Mouse (Mus musculus) embryonic facial prominence, embryonic 12.5 days (tissue): ENCODE measurements around the gene Myl9. TPM values are rescaled to one million over a fixed set of nuclear protein-coding genes. Genes with fewer than 3 reads are reported as not detected.

Source experiments
- ATAC-seq: fragments of 200-750 bp; cut with Nextera tagmentation; 2 replicates; pipeline ENCODE4 v1.8.0; 2017; ENCODE audit not compliant: insufficient number of reproducible peaks, insufficient read depth, low FRiP score, low TSS enrichment
- H3K27ac ChIP-seq: fragments of 300-500 bp; sonication (generic); 2 replicates; pipeline ENCODE4 v1.5.1; 2016; ENCODE audit warnings: mild to moderate bottlenecking
- H3K27me3 ChIP-seq: fragments of 300-500 bp; sonication (generic); 2 replicates; pipeline ENCODE4 v1.6.1; 2016; ENCODE audit warnings: mild to moderate bottlenecking, moderate library complexity
- H3K36me3 ChIP-seq: fragments of 300-500 bp; sonication (generic); 2 replicates; pipeline ENCODE4 v1.6.1; 2016; ENCODE audit warnings: mild to moderate bottlenecking
- H3K4me1 ChIP-seq: fragments of 300-500 bp; sonication (generic); 2 replicates; pipeline ENCODE4 v1.6.1; 2016
- H3K4me2 ChIP-seq: fragments of 300-500 bp; sonication (generic); replicated peaks from 2 replicates; pipeline ENCODE4 v1.6.1; 2016; ENCODE audit warnings: mild to moderate bottlenecking, moderate library complexity
- H3K4me3 ChIP-seq: fragments of 300-500 bp; sonication (generic); 2 replicates; pipeline ENCODE4 v1.5.1; 2016; ENCODE audit warnings: mild to moderate bottlenecking
- H3K9ac ChIP-seq: fragments of 300-500 bp; sonication (generic); 2 replicates; pipeline ENCODE4 v1.6.1; 2016; ENCODE audit warnings: mild to moderate bottlenecking, moderate library complexity
- H3K9me3 ChIP-seq: fragments of 300-500 bp; sonication (generic); 2 replicates; pipeline ENCODE4 v1.6.1; 2016; ENCODE audit warnings: mild to moderate bottlenecking, moderate library complexity
- WGBS: fragments of 180-500 bp; shearing (Covaris S2); methylation state at CpG from one replicate; pipeline ENCODE4 v1.1.7; 2016; 5-methylcytosine and 5-hydroxymethylcytosine counted together
- polyA plus RNA-seq: library from polyadenylated mRNA; unstranded; fragments of >200 nt; fragmentation: Nextera tagmentation; extraction: Ambion mirVana; gene quantifications from 2 replicates; pipeline ENCODE4 v1.2.1, GENCODE M21; 2016

Gene Myl9
- polyA plus RNA-seq, 1 experiment from 2014 or later = 182 TPM

DNA sequence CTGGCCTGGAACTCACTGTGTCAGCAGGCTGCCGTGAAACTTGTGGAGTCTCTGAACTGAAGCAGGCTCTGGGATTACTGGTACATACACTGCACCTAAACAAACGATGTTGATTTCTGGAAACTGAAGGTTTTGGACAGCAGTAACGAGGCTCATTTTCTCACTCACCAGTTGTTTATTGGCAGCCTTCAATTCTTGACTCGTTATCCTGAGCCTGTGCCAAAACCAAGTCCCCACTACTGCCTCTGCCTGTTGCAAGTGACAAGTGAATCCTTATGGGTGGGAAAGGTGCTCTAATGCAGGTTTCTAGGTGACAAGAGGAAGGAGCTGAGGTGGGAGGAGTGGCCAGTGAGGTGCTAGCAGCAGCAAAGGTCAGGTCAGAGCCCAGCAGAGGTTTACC is 33.2 kb upstream of the Myl9 start:
- H3K36me3 ChIP-seq = peaks cover 24% of the 10 kb centered on the region
- H3K27me3 ChIP-seq = no peaks in the 10 kb centered on the region
- no peak overlapping the region for H3K27ac ChIP-seq
- WGBS = 60% methylated on average over 4 of the region's 4 CpGs
- peaks cover 16% of the 10 kb centered on the region; the same call in 1 of the 2 replicates for H3K4me1 ChIP-seq
- ATAC-seq = no peak
- no peak overlapping the region for H3K4me2 ChIP-seq
- H3K9me3 ChIP-seq = no peaks in the 10 kb centered on the region
- no peak overlapping the region for H3K4me3 ChIP-seq
- H3K9ac ChIP-seq = no peak overlapping the region

- 77% methylated on average over 3 of the region's 3 CpGs for WGBS
- Histone ChIP-seq H3K4me3 (no peak overlapping the region), H3K36me3 (peaks cover 37% of the 10 kb centered on the region), H3K27ac (no peak overlapping the region), H3K9me3 (no peaks in the 10 kb centered on the region), H3K27me3 (no peaks in the 10 kb centered on the region), H3K4me2 (no peak overlapping the region), H3K9ac (no peak overlapping the region), H3K4me1 (peaks cover 12% of the 10 kb centered on the region; the same call in 1 of the 2 replicates)
- ATAC-seq = no peak
Measured at GRCm38 (mm10) chr2:156743248-156743647, 32.0 kb upstream of the Myl9 start.

DNA sequence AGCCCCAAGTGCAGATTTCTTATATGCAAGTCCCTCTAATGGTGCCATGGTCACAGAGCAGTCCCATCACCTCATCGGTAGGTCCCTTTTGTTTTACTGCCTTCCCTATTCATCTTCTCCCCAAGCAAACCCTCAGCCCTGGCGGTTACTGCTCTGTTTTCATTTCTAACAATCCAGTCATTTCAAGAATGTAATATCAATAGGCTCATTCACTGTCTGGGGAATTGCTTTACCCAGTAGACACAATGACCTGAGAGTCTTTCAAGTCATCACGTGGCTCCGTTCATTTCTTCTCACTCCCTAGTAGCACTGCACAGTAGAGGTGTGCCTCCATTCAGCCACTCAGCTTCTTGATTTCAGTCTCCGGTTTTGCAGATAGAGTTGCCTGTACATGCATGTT is 30.8 kb upstream of the Myl9 start:
- H3K9me3 ChIP-seq = no peaks in the 10 kb centered on the region
- no peak for ATAC-seq
- H3K4me1 ChIP-seq = peaks cover 11% of the 10 kb centered on the region; the same call in 1 of the 2 replicates
- H3K27me3 ChIP-seq = no peaks in the 10 kb centered on the region
- H3K27ac ChIP-seq = no peak overlapping the region
- no peak overlapping the region for H3K4me2 ChIP-seq
- 79% methylated on average over 5 of the region's 5 CpGs for WGBS
- H3K4me3 ChIP-seq = no peak overlapping the region
- no peak overlapping the region for H3K9ac ChIP-seq
- H3K36me3 ChIP-seq = peaks cover 49% of the 10 kb centered on the region

DNA sequence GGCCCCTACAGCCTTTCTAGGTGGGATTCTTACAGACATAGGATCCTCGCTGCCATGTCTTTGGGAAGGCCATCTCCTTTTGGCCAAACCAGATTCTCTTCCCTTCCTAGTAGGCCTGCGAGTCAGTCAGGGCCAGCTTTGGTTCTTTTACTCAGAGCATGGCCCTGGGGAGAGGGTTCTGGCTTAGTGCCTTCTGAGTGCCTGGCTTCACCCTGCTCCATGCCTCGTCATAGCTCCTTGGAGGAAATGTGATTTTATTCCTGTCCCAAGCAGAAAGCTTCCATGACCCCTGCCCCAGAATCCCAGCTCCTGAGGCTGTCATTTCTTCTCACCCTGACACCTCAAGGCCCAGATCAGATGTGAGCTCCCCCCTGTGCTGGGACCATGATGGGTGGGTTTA is 27.9 kb upstream of the Myl9 start:
- no peak overlapping the region for H3K9ac ChIP-seq
- H3K4me2 ChIP-seq = no peak overlapping the region
- H3K27me3 ChIP-seq = no peaks in the 10 kb centered on the region
- ATAC-seq = no peak
- H3K36me3 ChIP-seq = peaks cover 71% of the 10 kb centered on the region
- H3K4me1 ChIP-seq = peaks cover under 1% of the 10 kb centered on the region; the same call in 1 of the 2 replicates
- WGBS = 87% methylated on average over 3 of the region's 3 CpGs
- H3K27ac ChIP-seq = no peak overlapping the region
- H3K4me3 ChIP-seq = no peak overlapping the region
- H3K9me3 ChIP-seq = no peaks in the 10 kb centered on the region

DNA sequence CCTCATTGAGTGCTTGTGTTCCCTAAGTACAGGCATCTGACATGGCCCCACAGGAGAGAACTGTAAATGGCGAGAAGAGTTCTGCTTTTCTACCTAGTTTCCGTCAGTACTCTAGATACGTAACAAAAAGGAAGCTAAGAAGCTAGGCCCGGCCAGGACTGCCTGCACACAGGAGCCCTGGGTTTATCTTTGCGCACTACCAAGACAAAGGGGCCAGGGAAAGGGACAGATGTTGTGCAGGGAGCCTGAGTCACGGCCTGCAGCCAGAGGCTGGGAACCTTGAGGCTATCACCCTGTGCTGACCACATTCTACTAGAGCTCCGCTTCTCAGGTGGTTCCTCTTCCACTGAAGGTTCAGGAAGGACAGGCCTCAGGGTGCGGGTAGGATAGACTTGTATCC is 25.5 kb upstream of the Myl9 start:
- H3K4me3 ChIP-seq = no peak overlapping the region
- ATAC-seq = no peak
- peaks cover 88% of the 10 kb centered on the region for H3K36me3 ChIP-seq
- H3K4me2 ChIP-seq = no peak overlapping the region
- no peak overlapping the region for H3K27ac ChIP-seq
- H3K27me3 ChIP-seq = no peaks in the 10 kb centered on the region
- no peaks in the 10 kb centered on the region for H3K4me1 ChIP-seq
- H3K9ac ChIP-seq = no peak overlapping the region
- H3K9me3 ChIP-seq = no peaks in the 10 kb centered on the region
- WGBS = 90% methylated on average over 8 of the region's 8 CpGs

GRCm38 (mm10) chr2:156756937-156757336 is 18.3 kb upstream of the Myl9 start:
- no peak overlapping the region for H3K4me3 ChIP-seq
- H3K27ac ChIP-seq = no peak overlapping the region
- WGBS = 95% methylated on average over 9 of the region's 9 CpGs
- H3K9ac ChIP-seq = no peak overlapping the region
- peaks cover 93% of the 10 kb centered on the region for H3K36me3 ChIP-seq
- H3K4me1 ChIP-seq = no peaks in the 10 kb centered on the region
- peaks cover 9% of the 10 kb centered on the region; the same call in 1 of the 2 replicates for H3K9me3 ChIP-seq
- no peak overlapping the region for H3K4me2 ChIP-seq
- ATAC-seq = no peak
- no peaks in the 10 kb centered on the region for H3K27me3 ChIP-seq

GRCm38 (mm10) chr2:156760843-156761505 is 14.2 kb upstream of the Myl9 start:
- 86% methylated on average over 5 of the region's 5 CpGs for WGBS
- Histone ChIP-seq H3K27me3 (no peaks in the 10 kb centered on the region), H3K4me3 (no peak overlapping the region), H3K36me3 (peaks cover 87% of the 10 kb centered on the region), H3K9me3 (peaks cover 9% of the 10 kb centered on the region; the same call in 1 of the 2 replicates), H3K4me2 (no peak overlapping the region), H3K4me1 (0 out of 2 replicates have a peak, but pooled peaks cover 2% of the 10 kb centered on the region), H3K9ac (no peak overlapping the region), H3K27ac (no peak overlapping the region)
- ATAC-seq = no peak

- Histone ChIP-seq H3K27ac (no peak overlapping the region), H3K9ac (no peak overlapping the region), H3K4me1 (0 out of 2 replicates have a peak, but pooled peaks cover 6% of the 10 kb centered on the region), H3K9me3 (peaks cover 9% of the 10 kb centered on the region; the same call in 1 of the 2 replicates), H3K36me3 (peaks cover 80% of the 10 kb centered on the region), H3K27me3 (no peaks in the 10 kb centered on the region), H3K4me2 (no peak overlapping the region), H3K4me3 (no peak overlapping the region)
- 94% methylated on average over 17 of the region's 17 CpGs for WGBS
- no peak for ATAC-seq
Measured at GRCm38 (mm10) chr2:156761521-156762278, 13.5 kb upstream of the Myl9 start.

DNA sequence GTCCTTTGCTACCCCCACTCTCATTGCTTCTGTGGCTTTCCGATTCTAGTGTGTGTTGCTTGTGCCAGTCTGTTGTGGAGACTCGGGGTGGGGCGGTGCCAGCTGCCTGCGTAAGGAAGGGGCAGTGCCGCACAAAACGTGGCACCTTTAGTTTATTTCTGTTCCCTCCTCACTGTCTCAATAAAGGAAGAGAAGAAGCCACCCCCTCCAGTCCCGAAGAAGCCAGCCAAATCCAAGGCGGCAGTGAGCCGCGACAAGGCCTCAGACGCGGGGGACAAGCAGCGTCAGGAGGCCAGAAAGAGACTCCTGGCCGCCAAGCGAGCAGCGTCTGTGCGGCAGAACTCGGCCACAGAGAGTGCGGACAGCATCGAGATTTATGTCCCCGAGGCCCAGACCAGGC is 12.7 kb upstream of the Myl9 start:
- whole genome bisulfite sequencing = 92% methylated on average over 21 of the region's 21 CpGs
- H3K36me3 ChIP-seq = peaks cover 72% of the 10 kb centered on the region
- H3K27ac ChIP-seq = no peak overlapping the region

DNA sequence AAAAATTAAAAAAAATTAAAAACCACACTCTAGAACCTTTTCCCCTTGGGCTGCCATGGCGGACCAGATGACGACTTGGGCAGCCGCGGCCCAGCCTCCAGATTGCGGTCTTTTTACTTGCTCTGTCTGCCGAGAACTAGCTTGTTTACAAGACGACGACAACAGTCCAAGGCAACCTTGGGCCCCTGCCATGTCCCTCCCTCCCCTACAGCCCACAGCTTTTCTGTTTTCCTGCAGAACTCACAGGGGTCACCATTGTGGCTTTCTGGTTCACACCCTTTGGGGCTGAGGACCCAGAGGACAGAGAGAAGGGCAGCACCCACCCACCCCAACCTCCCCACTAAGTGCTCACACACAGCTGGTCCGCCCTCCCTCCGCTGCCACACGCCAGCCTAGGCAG is 12.1 kb upstream of the Myl9 start:
- peaks cover 6% of the 10 kb centered on the region; the same call in 1 of the 2 replicates for H3K9me3 ChIP-seq
- no peak overlapping the region for H3K4me2 ChIP-seq
- no peak for ATAC-seq
- H3K27ac ChIP-seq = no peak overlapping the region
- no peak overlapping the region for H3K4me3 ChIP-seq
- 91% methylated on average over 11 of the region's 11 CpGs for WGBS
- no peaks in the 10 kb centered on the region for H3K27me3 ChIP-seq
- peaks cover 66% of the 10 kb centered on the region for H3K36me3 ChIP-seq
- H3K9ac ChIP-seq = no peak overlapping the region
- H3K4me1 ChIP-seq = 0 out of 2 replicates have a peak, but pooled peaks cover 6% of the 10 kb centered on the region

More for the DNA sequence above, 12.7 kb upstream of the Myl9 start:
- H3K4me2 ChIP-seq = no peak overlapping the region
- ATAC-seq = no peak
- H3K27me3 ChIP-seq = no peaks in the 10 kb centered on the region
- no peak overlapping the region for H3K4me3 ChIP-seq
- 0 out of 2 replicates have a peak, but pooled peaks cover 6% of the 10 kb centered on the region for H3K4me1 ChIP-seq
- peaks cover 9% of the 10 kb centered on the region; the same call in 1 of the 2 replicates for H3K9me3 ChIP-seq
- H3K9ac ChIP-seq = no peak overlapping the region

DNA sequence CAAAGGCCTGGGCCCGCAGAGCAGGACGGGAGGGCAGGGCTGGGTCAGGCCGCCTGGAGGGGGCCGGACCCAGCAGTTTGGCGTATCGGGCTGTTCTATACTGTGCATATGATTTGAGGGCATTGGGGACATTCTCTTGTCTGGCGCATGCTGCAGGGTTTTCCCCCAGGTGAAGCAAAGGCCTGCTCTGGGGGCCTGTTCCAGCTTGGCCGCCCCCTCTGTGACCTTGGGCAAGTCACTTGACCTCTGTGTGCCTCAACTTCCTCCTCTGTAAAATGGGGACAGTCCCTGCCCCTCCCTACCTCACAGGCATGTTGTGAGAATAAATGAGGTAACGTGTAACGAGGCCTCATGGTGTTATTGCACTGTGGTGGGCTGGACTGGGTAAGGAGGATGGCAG is 11.2 kb upstream of the Myl9 start:
- no peaks in the 10 kb centered on the region for H3K9me3 ChIP-seq
- H3K4me1 ChIP-seq = 0 out of 2 replicates have a peak, but pooled peaks cover 6% of the 10 kb centered on the region
- H3K36me3 ChIP-seq = peaks cover 57% of the 10 kb centered on the region
- 91% methylated on average over 10 of the region's 10 CpGs for WGBS
- no peak for ATAC-seq
- no peak overlapping the region for H3K9ac ChIP-seq
- no peak overlapping the region for H3K4me3 ChIP-seq
- no peak overlapping the region for H3K4me2 ChIP-seq
- no peak overlapping the region for H3K27ac ChIP-seq
- H3K27me3 ChIP-seq = no peaks in the 10 kb centered on the region

DNA sequence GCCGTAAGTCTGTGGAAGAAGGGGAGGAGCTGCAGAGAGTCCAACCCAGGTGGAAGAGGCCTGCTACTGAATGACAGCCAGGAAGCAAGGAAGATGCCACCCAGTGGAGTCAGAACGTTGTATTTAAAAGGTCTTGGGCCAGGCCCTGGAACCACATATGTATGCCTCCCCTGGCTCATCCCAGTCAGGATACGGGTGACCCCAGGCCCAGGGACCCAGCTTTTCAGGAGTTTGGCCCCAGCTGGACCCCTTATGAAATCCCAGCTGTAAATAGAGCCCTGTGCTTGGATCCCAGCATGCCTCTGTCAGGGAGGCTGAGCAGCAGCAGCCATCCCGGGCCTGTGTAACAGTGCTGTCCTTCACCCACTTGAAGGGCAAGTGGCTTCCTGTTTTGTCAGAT is 10.5 kb upstream of the Myl9 start:
- Histone ChIP-seq H3K4me2 (no peak overlapping the region), H3K4me3 (no peak overlapping the region), H3K9ac (no peak overlapping the region), H3K9me3 (no peaks in the 10 kb centered on the region), H3K36me3 (peaks cover 50% of the 10 kb centered on the region), H3K27me3 (no peaks in the 10 kb centered on the region), H3K4me1 (0 out of 2 replicates have a peak, but pooled peaks cover 6% of the 10 kb centered on the region), H3K27ac (no peak overlapping the region)
- 67% methylated on average over 4 of the region's 4 CpGs for WGBS
- ATAC-seq = no peak
